Comparison of ENCODE assay signal across 8 mouse cellular contexts in genomic region chr11:97575638-97576037, GRCm38 (mm10). TPM values are rescaled to one million over a fixed set of nuclear protein-coding genes. Genes with fewer than 3 reads are reported as not detected.
DNase-seq lines count a peak whose midpoint lies in the region; ATAC-seq and TF ChIP-seq lines count a peak whose summit lies in the region.

No protein-coding gene starts in this region.

- ATAC-seq in embryonic facial prominence, embryonic 15.5 days (ENCODE audit: insufficient number of reproducible peaks, low FRiP score, low TSS enrichment, low read depth): peak; percentile 48; the same call in 1 of the 2 replicates
- ATAC-seq in heart, postnatal 0 days (ENCODE audit: insufficient read depth, low read depth): peak; percentile 62
- ATAC-seq in liver, postnatal 0 days: peak; percentile 72
- ATAC-seq in neural tube, embryonic 14.5 days (ENCODE audit: low read depth): peak; percentile 66

- H3K79me2 ChIP-seq in C2C12 (ENCODE audit: control insufficient read depth, insufficient read depth): no peaks in the 10 kb centered on the region

- no peaks in the 10 kb centered on the region for H3K36me3 ChIP-seq in C2C12 (ENCODE audit: control insufficient read depth, insufficient read depth)
- no peaks in the 10 kb centered on the region for H3K36me3 ChIP-seq in embryonic facial prominence, embryonic 15.5 days
- no peaks in the 10 kb centered on the region for H3K36me3 ChIP-seq in heart, postnatal 0 days (replicated peaks; ENCODE audit: control insufficient read depth, insufficient read depth, low read length)
- no peaks in the 10 kb centered on the region for H3K36me3 ChIP-seq in liver, postnatal 0 days (replicated peaks; ENCODE audit: insufficient read depth, low read length)
- no peaks in the 10 kb centered on the region for H3K36me3 ChIP-seq in neural tube, embryonic 14.5 days (ENCODE audit: control insufficient read depth, insufficient read depth, low read length)
- H3K36me3 ChIP-seq in thymus, adult 2 months (ENCODE audit: control insufficient read depth, insufficient read depth, low read length): no peaks in the 10 kb centered on the region

- H3K79me3 ChIP-seq in C2C12 (ENCODE audit: low read depth): no peaks in the 10 kb centered on the region

- no peaks in the 10 kb centered on the region for H3K4me1 ChIP-seq in bone marrow, adult 2 months (ENCODE audit: control insufficient read depth, insufficient read depth, low read length)
- H3K4me1 ChIP-seq in embryonic facial prominence, embryonic 15.5 days: peaks cover 67% of the 10 kb centered on the region
- H3K4me1 ChIP-seq in heart, postnatal 0 days (ENCODE audit: control insufficient read depth, insufficient read depth): no peaks in the 10 kb centered on the region
- H3K4me1 ChIP-seq in liver, postnatal 0 days (ENCODE audit: insufficient read depth): no peaks in the 10 kb centered on the region
- H3K4me1 ChIP-seq in neural tube, embryonic 14.5 days (ENCODE audit: control insufficient read depth, insufficient read depth, low read length): peaks cover 48% of the 10 kb centered on the region
- H3K4me1 ChIP-seq in thymus, adult 2 months (replicated peaks; ENCODE audit: control insufficient read depth, insufficient read depth, low read length): peaks cover 7% of the 10 kb centered on the region

- H3K9me3 ChIP-seq in embryonic facial prominence, embryonic 15.5 days (replicated peaks): no peaks in the 10 kb centered on the region
- no peaks in the 10 kb centered on the region for H3K9me3 ChIP-seq in heart, postnatal 0 days (replicated peaks; ENCODE audit: control insufficient read depth, low read length)
- H3K9me3 ChIP-seq in liver, postnatal 0 days (ENCODE audit: low read length): no peaks in the 10 kb centered on the region
- no peaks in the 10 kb centered on the region for H3K9me3 ChIP-seq in neural tube, embryonic 14.5 days (ENCODE audit: control insufficient read depth, low read length)

- no peak for TF ChIP-seq POLR2A in bone marrow, adult 2 months (IDR thresholded peaks at IDR 0.05; ENCODE audit: borderline replicate concordance, control insufficient read depth, low read depth, low read length)
- TF ChIP-seq POLR2A in thymus, adult 2 months (IDR thresholded peaks at IDR 0.05; ENCODE audit: control insufficient read depth, extremely low read depth, insufficient read depth, low read length, poor library complexity): no peak

- no peak for TF ChIP-seq EP300 in heart, postnatal 0 days (IDR thresholded peaks at IDR 0.05; ENCODE audit: low read depth)
- no peak for TF ChIP-seq EP300 in liver, postnatal 0 days (IDR thresholded peaks at IDR 0.05; ENCODE audit: low read depth)

- TF ChIP-seq CTCF in C2C12 (IDR thresholded peaks at IDR 0.05; ENCODE audit: control insufficient read depth, insufficient read depth, insufficient read length): peak; percentile 89
- TF ChIP-seq CTCF in bone marrow, adult 2 months (IDR thresholded peaks at IDR 0.05; ENCODE audit: control insufficient read depth, insufficient read depth, low read length): peak; percentile 77
- peak; percentile 88 for TF ChIP-seq CTCF in heart, postnatal 0 days (IDR thresholded peaks at IDR 0.05; ENCODE audit: low read depth)
- peak; percentile 90 for TF ChIP-seq CTCF in liver, postnatal 0 days (IDR thresholded peaks at IDR 0.05; ENCODE audit: low read depth)
- TF ChIP-seq CTCF in thymus, adult 2 months (IDR thresholded peaks at IDR 0.05; ENCODE audit: borderline replicate concordance, control insufficient read depth, extremely low read depth, insufficient read depth, low read length, poor library complexity): peak; percentile 89

- no peak overlapping the region for H3K27ac ChIP-seq in bone marrow, adult 2 months (ENCODE audit: control insufficient read depth, insufficient read depth, low read depth, low read length, poor library complexity)
- H3K27ac ChIP-seq in embryonic facial prominence, embryonic 15.5 days (replicated peaks): peak overlapping the region; percentile 74
- no peak overlapping the region for H3K27ac ChIP-seq in heart, postnatal 0 days (ENCODE audit: low read depth)
- no peak overlapping the region for H3K27ac ChIP-seq in liver, postnatal 0 days (ENCODE audit: low read depth)
- H3K27ac ChIP-seq in neural tube, embryonic 14.5 days (ENCODE audit: low read depth, low read length): peak overlapping the region; percentile 93
- H3K27ac ChIP-seq in thymus, adult 2 months (ENCODE audit: control insufficient read depth, insufficient read depth, low read length): no peak overlapping the region

- H3K4me2 ChIP-seq in embryonic facial prominence, embryonic 15.5 days (replicated peaks): peak overlapping the region; percentile 98
- H3K4me2 ChIP-seq in heart, postnatal 0 days (ENCODE audit: low read depth, low read length): peak overlapping the region; percentile 99
- H3K4me2 ChIP-seq in liver, postnatal 0 days (ENCODE audit: low read depth, low read length): peak overlapping the region; percentile 90
- peak overlapping the region; percentile 89 for H3K4me2 ChIP-seq in neural tube, embryonic 14.5 days (ENCODE audit: low read depth, low read length)

- H3K9ac ChIP-seq in embryonic facial prominence, embryonic 15.5 days: peak overlapping the region; percentile 16; the same call in 1 of the 2 replicates
- H3K9ac ChIP-seq in heart, postnatal 0 days (replicated peaks; ENCODE audit: low read depth, low read length): peak overlapping the region; percentile 28; the same call in 1 of the 2 replicates
- H3K9ac ChIP-seq in liver, postnatal 0 days (replicated peaks): 0 out of 2 replicates have a peak overlapping the region, but pooled peaks have one; percentile 11
- peak overlapping the region; percentile 97 for H3K9ac ChIP-seq in neural tube, embryonic 14.5 days (replicated peaks; ENCODE audit: low read depth, low read length)

- WGBS in bone marrow, adult 2 months: 1% methylated on average over 18 of the region's 18 CpGs
- under 1% methylated on average over 18 of the region's 18 CpGs for WGBS in embryonic facial prominence, embryonic 15.5 days
- WGBS in heart, postnatal 0 days: 0% methylated on average over 16 of the region's 18 CpGs
- under 1% methylated on average over 16 of the region's 18 CpGs for WGBS in liver, postnatal 0 days (ENCODE audit: insufficient replicate concordance)
- WGBS in neural tube, embryonic 14.5 days: 0% methylated on average over 17 of the region's 18 CpGs
- 2% methylated on average over 18 of the region's 18 CpGs for WGBS in thymus, adult 2 months

- H3ac ChIP-seq in C2C12 (ENCODE audit: control insufficient read depth, insufficient read length, low read depth): no peak overlapping the region

- peaks cover 85% of the 10 kb centered on the region for H3K27me3 ChIP-seq in C2C12 (ENCODE audit: control insufficient read depth, insufficient read depth, insufficient read length)
- peaks cover 48% of the 10 kb centered on the region for H3K27me3 ChIP-seq in embryonic facial prominence, embryonic 15.5 days
- peaks cover 77% of the 10 kb centered on the region for H3K27me3 ChIP-seq in heart, postnatal 0 days (ENCODE audit: control insufficient read depth, insufficient read depth, low read length)
- peaks cover 62% of the 10 kb centered on the region for H3K27me3 ChIP-seq in liver, postnatal 0 days (ENCODE audit: insufficient read depth, low read length)
- 0 out of 2 replicates have a peak, but pooled peaks cover 3% of the 10 kb centered on the region for H3K27me3 ChIP-seq in neural tube, embryonic 14.5 days (ENCODE audit: control insufficient read depth, insufficient read depth, low read length)
- H3K27me3 ChIP-seq in thymus, adult 2 months (ENCODE audit: control insufficient read depth, insufficient read depth, low read length): peaks cover 9% of the 10 kb centered on the region; the same call in 1 of the 2 replicates

- H3K4me3 ChIP-seq in C2C12 (ENCODE audit: insufficient read depth, poor library complexity, severe bottlenecking): no peak overlapping the region
- H3K4me3 ChIP-seq in bone marrow, adult 2 months (replicated peaks; ENCODE audit: control insufficient read depth, low read depth, low read length): no peak overlapping the region
- H3K4me3 ChIP-seq in embryonic facial prominence, embryonic 15.5 days (replicated peaks): peak overlapping the region; percentile 60
- peak overlapping the region; percentile 67 for H3K4me3 ChIP-seq in heart, postnatal 0 days (ENCODE audit: low read depth, low read length)
- peak overlapping the region; percentile 59 for H3K4me3 ChIP-seq in liver, postnatal 0 days (ENCODE audit: low read depth, low read length)
- peak overlapping the region; percentile 90 for H3K4me3 ChIP-seq in neural tube, embryonic 14.5 days (ENCODE audit: low read depth, low read length)
- H3K4me3 ChIP-seq in thymus, adult 2 months (ENCODE audit: control insufficient read depth, insufficient read depth, low read length): peak overlapping the region; percentile 37

- DNase-seq in heart, postnatal 0 days (ENCODE audit: low spot score): peak; percentile 69
- peak; percentile 91 to 92 for DNase-seq in kidney, postnatal 25 days
- DNase-seq in liver, postnatal 0 days: peak; percentile 86
- DNase-seq in thymus, adult 2 months: peak; percentile 82

TF ChIP-seq in C2C12, 6 proteins besides CTCF, POLR2A, EP300 and RAD21:
- TF ChIP-seq MAX (IDR thresholded peaks at IDR 0.05): no peak

RNA-seq across cellular contexts. Expression of gene Srcin1, which starts 0.3 kb away (rescaled TPM):
- polyA plus RNA-seq in C2C12 (2012; fragmentation: generic; extraction: Trizol): 0.01 TPM
- 0.23 and 0.57 TPM in 2 replicates for polyA plus RNA-seq in bone marrow, adult 2 months (2011; ENCODE audit: insufficient read depth, insufficient read length, low replicate concordance, missing spikeins)
- 2.0 and 2.2 TPM in 2 replicates for polyA plus RNA-seq in embryonic facial prominence, embryonic 15.5 days (2015; fragmentation: Nextera tagmentation; extraction: Ambion mirVana)
- total RNA-seq in heart, postnatal 0 days (2014; rRNA removed; ENCODE audit: low replicate concordance): not detected in 2 replicates
- polyA plus RNA-seq in heart, postnatal 0 days (2015; fragmentation: Nextera tagmentation; extraction: Ambion mirVana): 0.04 TPM in 1 of 2 replicates, not detected in the other
- polyA plus RNA-seq in liver, postnatal 0 days (2015; fragmentation: Nextera tagmentation; extraction: Ambion mirVana): 0.02 and 0.05 TPM in 2 replicates
- 7.6 and 8.1 TPM in 2 replicates for polyA plus RNA-seq in neural tube, embryonic 14.5 days (2014; fragmentation: Nextera tagmentation; extraction: Ambion mirVana)
- 0.32 and 0.55 TPM in 2 replicates for polyA plus RNA-seq in thymus, adult 2 months (2012; rRNA removed)

RNA-seq across cellular contexts. Expression of gene Epop, which starts 53.9 kb away (rescaled TPM):
- 15.9 TPM for polyA plus RNA-seq in C2C12 (2012; fragmentation: generic; extraction: Trizol)
- polyA plus RNA-seq in bone marrow, adult 2 months (2011; ENCODE audit: insufficient read depth, insufficient read length, low replicate concordance, missing spikeins): 0.41 and 6.1 TPM in 2 replicates
- polyA plus RNA-seq in embryonic facial prominence, embryonic 15.5 days (2015; fragmentation: Nextera tagmentation; extraction: Ambion mirVana): 3.7 and 4.3 TPM in 2 replicates
- total RNA-seq in heart, postnatal 0 days (2014; rRNA removed; ENCODE audit: low replicate concordance): 3.6 and 6.0 TPM in 2 replicates
- polyA plus RNA-seq in heart, postnatal 0 days (2015; fragmentation: Nextera tagmentation; extraction: Ambion mirVana): 0.15 and 0.32 TPM in 2 replicates
- polyA plus RNA-seq in liver, postnatal 0 days (2015; fragmentation: Nextera tagmentation; extraction: Ambion mirVana): 1.1 and 1.6 TPM in 2 replicates
- polyA plus RNA-seq in neural tube, embryonic 14.5 days (2014; fragmentation: Nextera tagmentation; extraction: Ambion mirVana): 1.5 and 2.4 TPM in 2 replicates
- 5.6 and 8.4 TPM in 2 replicates for polyA plus RNA-seq in thymus, adult 2 months (2012; rRNA removed)

Comparison
In these comparisons a context has a peak if more than half of its experiments do, and no peak if none do; other contexts are left out.
1. H3K4me3 ChIP-seq: peak in embryonic facial prominence, embryonic 15.5 days (single experiment), heart, postnatal 0 days (single experiment), liver, postnatal 0 days (single experiment), neural tube, embryonic 14.5 days (single experiment) and thymus, adult 2 months (single experiment); none in C2C12 (single experiment) and bone marrow, adult 2 months (single experiment).
2. H3K27ac ChIP-seq: peak in embryonic facial prominence, embryonic 15.5 days (single experiment) and neural tube, embryonic 14.5 days (single experiment); none in bone marrow, adult 2 months (single experiment), heart, postnatal 0 days (single experiment), liver, postnatal 0 days (single experiment) and thymus, adult 2 months (single experiment).
3. H3K9ac ChIP-seq: peak in every context shown above with its lines; median percentile 97 in neural tube, embryonic 14.5 days; 28 in heart, postnatal 0 days; 16 in embryonic facial prominence, embryonic 15.5 days; 11 in liver, postnatal 0 days.
4. Peak in every context shown above with its lines, with median percentiles within 50 percentile points of each other: CTCF ChIP-seq, ATAC-seq, H3K4me2 ChIP-seq and DNase-seq.